Mouse (Mus musculus) thymus, postnatal 25 days (tissue): Measurements from ENCODE around the gene Atp13a3.

Experiments
- DNase-seq: peaks from one replicate; pipeline ENCODE4 v3.0.0; 2022

Atp13a3 gene

DNA sequence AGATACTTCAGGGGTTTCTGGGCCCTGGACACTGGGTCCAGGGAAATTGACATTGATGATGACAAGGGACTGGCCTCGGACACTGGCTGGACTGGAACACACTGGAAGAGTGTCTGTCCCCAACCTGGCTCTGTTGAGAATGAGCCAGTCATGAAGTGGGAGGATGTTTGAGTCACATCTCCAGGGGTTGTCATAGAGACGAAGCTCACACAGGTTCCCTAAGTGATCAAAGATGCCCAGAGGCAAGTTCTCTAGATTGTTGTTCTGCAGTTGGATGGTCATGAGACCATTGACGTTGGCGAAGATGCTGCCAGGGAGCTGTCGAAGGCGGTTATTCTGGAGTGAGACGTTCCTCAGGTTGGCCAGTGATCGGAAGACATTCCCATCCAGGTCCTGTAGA lies 132.7 kb downstream of the Atp13a3 start:
- no peak for DNase-seq

DNA sequence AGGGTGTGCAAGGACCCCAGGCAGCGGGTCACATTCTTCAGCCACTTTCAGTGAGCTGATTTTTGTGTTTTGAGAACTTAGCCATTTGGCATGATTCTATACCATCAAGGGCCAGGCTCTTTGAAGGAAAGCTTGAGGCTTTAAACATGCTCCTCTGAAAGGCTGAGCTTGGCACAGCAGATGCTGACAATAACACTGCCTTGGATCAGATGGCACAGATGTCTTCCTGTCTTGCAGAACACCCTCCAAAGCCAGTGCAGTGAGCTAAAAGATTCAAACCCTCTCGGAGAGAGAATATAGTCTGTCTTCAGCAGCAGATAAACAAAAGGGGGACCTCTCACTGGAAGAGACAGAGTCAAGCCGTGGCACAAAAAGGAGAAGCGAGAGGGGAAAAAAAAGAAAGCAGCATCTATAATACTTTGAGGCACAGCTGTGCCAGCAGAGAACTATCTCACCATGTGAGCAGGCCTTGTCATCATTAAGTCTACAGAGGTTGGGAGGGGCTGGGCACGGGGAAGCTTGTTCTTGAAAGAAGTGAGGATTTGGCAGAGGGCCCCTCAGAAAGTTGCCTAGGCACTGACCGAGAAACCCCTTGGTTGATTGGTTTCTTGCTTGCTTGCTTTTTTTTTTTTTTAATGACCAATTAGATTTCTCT lies 133.7 kb downstream of the Atp13a3 start:
- DNase-seq = peak; percentile 32

DNA sequence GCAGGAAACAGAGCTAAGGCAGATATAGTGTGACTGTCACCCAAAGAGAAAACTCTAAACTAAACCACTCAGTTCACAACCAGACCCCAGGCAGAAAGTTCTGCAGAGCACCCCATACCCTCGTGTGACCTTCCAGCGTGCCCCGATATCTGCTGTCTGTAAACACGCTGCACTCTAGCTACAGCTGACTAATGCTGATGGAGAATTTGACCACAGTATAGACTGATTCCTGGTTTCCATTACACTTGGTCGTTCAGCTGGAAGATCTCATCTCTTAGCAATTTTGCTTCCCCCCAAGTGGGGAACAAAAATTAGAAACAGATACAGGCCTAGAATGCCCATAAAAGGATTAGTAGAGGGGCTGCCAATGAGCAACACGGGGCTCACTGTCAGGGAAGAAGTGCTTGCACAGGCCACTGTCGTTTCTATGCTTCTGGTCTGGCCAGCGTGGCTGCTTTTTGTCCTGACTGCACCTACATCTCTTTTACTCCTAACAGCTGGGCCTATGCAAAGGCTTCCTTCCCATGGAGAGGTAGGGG lies 134.5 kb downstream of the Atp13a3 start:
- DNase-seq = no peak

DNA sequence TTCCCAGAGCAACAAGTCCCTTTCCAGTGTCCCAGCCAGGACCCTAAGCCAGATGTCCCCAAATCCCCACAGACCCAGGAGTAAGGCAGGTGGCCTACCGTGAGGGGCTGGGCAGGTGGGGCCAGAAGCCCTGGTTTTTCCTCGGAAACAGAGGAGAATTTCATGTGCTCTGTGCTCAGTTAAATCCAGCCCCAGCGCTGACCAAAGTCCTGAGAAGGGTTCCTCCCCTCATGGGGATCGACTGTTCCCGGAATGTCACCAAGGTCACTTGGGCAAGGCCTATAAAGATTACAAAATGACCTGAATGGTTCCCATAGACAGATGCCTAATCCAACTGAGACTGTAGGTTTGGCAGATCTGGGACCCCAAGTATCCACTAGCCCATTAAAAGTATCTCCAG lies 138.4 kb downstream of the Atp13a3 start, which contains the start of gene Cpn2:
TSS of gene Cpn2 (minus strand) at position 141 of the 400 bp plus-strand sequence.
- no peak for DNase-seq

DNA sequence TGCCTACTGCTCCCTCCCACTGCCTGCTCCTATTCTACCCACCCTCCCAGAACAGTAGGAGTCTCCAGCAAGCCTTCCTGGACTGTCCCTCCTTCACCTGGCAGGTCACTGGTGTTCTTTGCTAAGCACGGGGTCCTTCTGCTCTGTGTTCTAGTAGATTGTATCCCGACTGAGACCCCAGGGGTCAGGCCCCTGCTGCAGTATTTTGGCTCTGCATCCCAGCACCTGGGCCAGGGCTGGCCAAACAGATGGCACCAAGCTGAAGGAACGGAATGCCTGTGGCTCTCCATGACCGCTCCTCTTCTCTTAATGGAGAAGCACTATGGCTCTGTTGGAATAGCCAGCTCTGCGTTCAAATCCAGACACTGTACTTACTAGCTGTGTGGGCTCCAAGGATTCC lies 139.2 kb downstream of the Atp13a3 start:
- DNase-seq = no peak

DNA sequence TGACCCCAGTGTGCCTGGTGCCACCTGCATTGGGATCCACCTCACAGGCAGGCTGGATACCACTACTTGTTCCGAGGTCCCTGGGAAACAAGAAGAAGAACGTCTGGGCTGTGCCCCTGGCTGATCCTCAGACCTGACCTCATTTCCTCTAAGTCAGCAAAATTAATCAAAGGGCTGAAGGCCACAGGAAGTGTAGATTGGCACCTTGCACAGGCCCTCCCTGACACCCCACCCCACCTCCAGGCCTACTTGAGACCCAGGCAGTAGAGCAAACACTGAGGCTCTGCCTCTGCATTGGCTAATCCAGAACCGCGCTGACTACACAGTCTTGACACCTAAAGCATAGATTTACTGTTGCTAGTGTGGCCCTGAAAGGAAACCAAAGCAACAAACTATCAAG lies 140.2 kb downstream of the Atp13a3 start:
- no peak for DNase-seq

DNA sequence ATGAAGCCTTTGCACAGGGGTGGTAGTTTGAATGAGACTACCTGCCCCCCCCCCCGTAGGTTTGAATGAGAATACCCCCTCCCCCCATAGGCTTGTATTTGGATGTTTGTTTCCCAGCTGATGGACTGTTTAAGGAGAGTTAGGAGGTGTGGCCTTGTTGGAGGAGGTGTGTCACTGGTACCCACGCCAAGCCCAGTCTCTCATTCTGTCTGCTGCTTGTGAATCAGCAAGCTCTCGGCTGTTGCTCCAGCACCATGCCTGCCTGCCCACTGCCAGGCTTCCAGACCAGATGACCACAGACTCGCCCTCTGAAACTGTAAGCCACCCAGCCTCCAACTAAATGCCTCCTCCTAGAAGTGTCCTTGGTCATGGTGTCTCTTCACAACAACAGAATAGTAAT lies 142.6 kb downstream of the Atp13a3 start:
- no peak for DNase-seq

DNA sequence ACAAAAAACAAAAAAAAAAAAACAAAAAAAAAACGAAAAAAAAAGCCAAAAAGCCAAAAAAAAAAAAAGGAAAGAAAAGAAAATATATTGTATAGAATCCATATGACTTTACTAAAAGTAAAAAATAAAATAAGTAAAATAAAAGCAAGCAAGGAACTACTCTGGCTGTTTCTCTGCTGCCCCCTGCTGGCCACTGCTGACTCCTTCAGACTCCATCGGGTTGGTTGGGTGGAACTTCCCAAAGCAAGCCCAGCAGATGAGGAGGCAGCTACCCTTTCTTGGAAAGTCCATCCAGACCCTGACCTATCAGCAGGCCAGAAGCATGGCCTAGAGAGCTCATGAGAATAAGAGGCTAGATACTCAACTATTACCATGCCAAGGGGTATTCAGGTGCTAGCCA lies 143.1 kb downstream of the Atp13a3 start:
- peak; percentile 63 for DNase-seq
